Mouse (Mus musculus) heart, postnatal 36 days (tissue): Measurements from ENCODE around the gene Wnk3. TPM values are rescaled to one million over a fixed set of nuclear protein-coding genes. Genes with fewer than 3 reads are reported as not detected.
"Not testable (repeated sequence)": the region's sequence is repeated elsewhere in the genome, so short reads cannot be mapped to it uniquely, and the experiment has no call there.

ENCODE experiments used
- DNase-seq, 2 experiments: peaks; one replicate each; pipeline ENCODE4 v3.0.0; 2021 to 2022
- intact Hi-C: fragments of 180-260 bp; cut with DNase I; formaldehyde crosslinking; loops from one replicate; pipeline ENCODE4 v1.15.1; 2025
- total RNA-seq, 2 experiments: library from RNA; stranded (reverse); gene quantifications; 2 replicates each; pipeline ENCODE4 v1.2.3; 2021

The Wnk3 gene
- under 1 TPM; 0.11 to 0.14 TPM for total RNA-seq

GRCm38 (mm10) chrX:151197778-151198177, at the start of gene Wnk3:
Gene Wnk3 (plus strand): TSS chrX:151198078.
- intact Hi-C loops, result no loop called here

GRCm38 (mm10) chrX:151158414-151158813, 39.5 kb upstream of the Wnk3 start:
- DNase-seq, result no peak
- intact Hi-C loops, result no loop called here

More at GRCm38 (mm10) chrX:151197778-151198177, at the start of gene Wnk3:
- no peak for DNase-seq

- intact Hi-C loops, result no loop called here
- peak; percentile 1 to 4 for DNase-seq
Observed at GRCm38 (mm10) chrX:151168438-151169131, 29.3 kb upstream of the Wnk3 start.

- intact Hi-C loops, result no loop called here
- peak; percentile 4 to 13 for DNase-seq
Observed at GRCm38 (mm10) chrX:151169261-151169961, 28.5 kb upstream of the Wnk3 start.

- DNase-seq, intact Hi-C loops: not testable (repeated sequence)
Observed at GRCm38 (mm10) chrX:151173134-151173533, 24.7 kb upstream of the Wnk3 start.

- no peak for DNase-seq
- intact Hi-C loops, result no loop called here
Observed at GRCm38 (mm10) chrX:151298329-151298728, 100.5 kb downstream of the Wnk3 start.

GRCm38 (mm10) chrX:151313732-151314131, 115.9 kb downstream of the Wnk3 start:
- DNase-seq, result no peak
- intact Hi-C loops, result no loop called here

- DNase-seq, result no peak
- intact Hi-C loops, result no loop called here
Observed at GRCm38 (mm10) chrX:151333615-151334014, 135.7 kb downstream of the Wnk3 start.

- peak; percentile 54 to 57 for DNase-seq
- intact Hi-C loops, result no loop called here
Observed at GRCm38 (mm10) chrX:151337804-151338203, 139.9 kb downstream of the Wnk3 start.

GRCm38 (mm10) chrX:151343761-151344500, 146.1 kb downstream of the Wnk3 start, which contains the start of gene Fam120c:
Gene Fam120c (plus strand): TSS chrX:151344175.
- DNase-seq, result peak; percentile 83 to 84
- intact Hi-C loops, result loop anchor here (10.0 kb wide), 2 partner anchors 209 to 759 kb away; partner anchors contain the start of genes Apex2 and Pfkfb1

GRCm38 (mm10) chrX:151344501-151344984, 146.7 kb downstream of the Wnk3 start:
- intact Hi-C loops, result loop anchor here (10.0 kb wide), 2 partner anchors 210 to 760 kb away; partner anchors contain the start of genes Apex2 and Pfkfb1
- peak in 1 of 2 experiments; percentile 18 for DNase-seq

- intact Hi-C loops, result loop anchor here (5.0 to 10.0 kb wide), 3 partner anchors 172 to 761 kb away; partner anchors contain the start of genes Apex2 and Pfkfb1
- DNase-seq, result no peak
Observed at GRCm38 (mm10) chrX:151345333-151346125, 147.7 kb downstream of the Wnk3 start.

- intact Hi-C loops, result loop anchor here (5.0 to 10.0 kb wide), 3 partner anchors 170 to 762 kb away; partner anchors contain the start of genes Apex2 and Pfkfb1
- no peak for DNase-seq
Observed at GRCm38 (mm10) chrX:151347278-151347677, 149.4 kb downstream of the Wnk3 start.

- intact Hi-C loops, result loop anchor here (5.0 to 10.0 kb wide), 3 partner anchors 168 to 765 kb away; partner anchors contain the start of genes Apex2 and Pfkfb1
- DNase-seq, result no peak
Observed at GRCm38 (mm10) chrX:151349322-151349721, 151.4 kb downstream of the Wnk3 start.

Other genes starting within 250 kb of the Wnk3 start
- 10 to 100 TPM; 32.8 to 37.2 TPM for gene Gnl3l, start 180.8 kb upstream of the Wnk3 start, total RNA-seq
- 10 to 100 TPM in 1 of 2 experiments, 1 to 10 TPM in 1; 6.9 to 11.0 TPM for gene Fgd1, start 151.9 kb upstream of the Wnk3 start, total RNA-seq
- 10 to 100 TPM; 10.9 to 13.3 TPM for gene Tsr2, start 101.5 kb upstream of the Wnk3 start, total RNA-seq
- 10 to 100 TPM; 12.4 to 14.3 TPM for gene Fam120c, start 146.1 kb downstream of the Wnk3 start, total RNA-seq